Comparison of ENCODE assay signal across 8 mouse cellular contexts in genomic region chr12:91401049-91401352, GRCm38 (mm10). TPM values are rescaled to one million over a fixed set of nuclear protein-coding genes. Genes with fewer than 3 reads are reported as not detected.
DNase-seq lines count a peak whose midpoint lies in the region; ATAC-seq and TF ChIP-seq lines count a peak whose summit lies in the region.

No protein-coding gene starts in this region.

- H3K36me3 ChIP-seq in heart, embryonic 11.5 days (ENCODE audit: control insufficient read depth, insufficient read depth, low read length) = no peaks in the 10 kb centered on the region
- H3K36me3 ChIP-seq in ES-Bruce4 (ENCODE audit: control insufficient read depth, insufficient read depth, low read length, poor library complexity, severe bottlenecking) = no peaks in the 10 kb centered on the region
- H3K36me3 ChIP-seq in hindbrain, embryonic 12.5 days = no peaks in the 10 kb centered on the region
- H3K36me3 ChIP-seq in midbrain, embryonic 10.5 days = no peaks in the 10 kb centered on the region

- WGBS in heart, embryonic 11.5 days (ENCODE audit: insufficient replicate concordance) = 3% methylated on average over 12 of the region's 12 CpGs
- WGBS in hindbrain, embryonic 12.5 days = 6% methylated on average over 12 of the region's 12 CpGs
- 3% methylated on average over 12 of the region's 12 CpGs for WGBS in midbrain, embryonic 10.5 days

- ATAC-seq in heart, embryonic 11.5 days (replicated peaks; ENCODE audit: insufficient number of reproducible peaks, low FRiP score, low TSS enrichment) = peak; percentile 35; the same call in 1 of the 2 replicates
- no peak for ATAC-seq in hindbrain, embryonic 12.5 days (ENCODE audit: low FRiP score)

- H3K4me3 ChIP-seq in heart, embryonic 11.5 days (ENCODE audit: low read depth, low read length) = peak overlapping the region; percentile 52
- peak overlapping the region; percentile 52 for H3K4me3 ChIP-seq in ES-Bruce4 (ENCODE audit: low read depth, low read length)
- peak overlapping the region; percentile 46 for H3K4me3 ChIP-seq in hindbrain, embryonic 12.5 days
- H3K4me3 ChIP-seq in midbrain, embryonic 10.5 days = peak overlapping the region; percentile 65

- no peak for TF ChIP-seq POLR2A in ES-Bruce4 (IDR thresholded peaks at IDR 0.05; ENCODE audit: insufficient read depth, low read length)

- no peaks in the 10 kb centered on the region for H3K9me3 ChIP-seq in heart, embryonic 11.5 days (replicated peaks; ENCODE audit: control insufficient read depth, low read length)
- no peaks in the 10 kb centered on the region for H3K9me3 ChIP-seq in ES-Bruce4 (replicated peaks; ENCODE audit: control insufficient read depth, insufficient read depth, low read length, poor library complexity, severe bottlenecking)
- no peaks in the 10 kb centered on the region for H3K9me3 ChIP-seq in hindbrain, embryonic 12.5 days (replicated peaks)
- H3K9me3 ChIP-seq in midbrain, embryonic 10.5 days (replicated peaks) = no peaks in the 10 kb centered on the region

- no peak overlapping the region for H3K27ac ChIP-seq in heart, embryonic 11.5 days (ENCODE audit: low read depth, low read length)
- no peak overlapping the region for H3K27ac ChIP-seq in ES-Bruce4 (ENCODE audit: insufficient read depth, low read length)
- H3K27ac ChIP-seq in hindbrain, embryonic 12.5 days = no peak overlapping the region
- 0 out of 2 replicates have a peak overlapping the region, but pooled peaks have one; percentile 38 for H3K27ac ChIP-seq in midbrain, embryonic 10.5 days (replicated peaks)

- peak overlapping the region; percentile 93 for H3K4me2 ChIP-seq in heart, embryonic 11.5 days
- peak overlapping the region; percentile 82 for H3K4me2 ChIP-seq in hindbrain, embryonic 12.5 days (replicated peaks)

- DNase-seq in heart, postnatal 36 days = no peak
- no peak for DNase-seq in midbrain, embryonic 10.5 days (ENCODE audit: low spot score)
- no peak for DNase-seq in urinary bladder, adult 18-20 months (ENCODE audit: low spot score in 2 of 2)
- DNase-seq in T-cell, adult 2 months (ENCODE audit: low spot score) = no peak
- no peak for DNase-seq in retina, postnatal 1 day

- no peak for TF ChIP-seq EP300 in ES-Bruce4 (IDR thresholded peaks at IDR 0.05; ENCODE audit: insufficient read depth, low read depth, low read length)

- intact Hi-C loops in heart, postnatal 36 days (cut with DNase I) = no loop called here

- H3K4me1 ChIP-seq in heart, embryonic 11.5 days (ENCODE audit: control insufficient read depth, insufficient read depth, low read length) = no peaks in the 10 kb centered on the region
- no peaks in the 10 kb centered on the region for H3K4me1 ChIP-seq in ES-Bruce4 (ENCODE audit: control insufficient read depth, insufficient read depth, low read length)
- peaks cover 6% of the 10 kb centered on the region for H3K4me1 ChIP-seq in hindbrain, embryonic 12.5 days
- peaks cover 9% of the 10 kb centered on the region for H3K4me1 ChIP-seq in midbrain, embryonic 10.5 days

- no peak for TF ChIP-seq CTCF in ES-Bruce4 (IDR thresholded peaks at IDR 0.05; ENCODE audit: low read depth, low read length)

- no peak overlapping the region for H3K9ac ChIP-seq in heart, embryonic 11.5 days (ENCODE audit: low read depth, low read length)
- peak overlapping the region; percentile 3 for H3K9ac ChIP-seq in ES-Bruce4 (ENCODE audit: low read depth, poor library complexity, severe bottlenecking)
- peak overlapping the region; percentile 55 for H3K9ac ChIP-seq in hindbrain, embryonic 12.5 days

- H3K27me3 ChIP-seq in heart, embryonic 11.5 days (ENCODE audit: control insufficient read depth, insufficient read depth, low read length) = peaks cover 21% of the 10 kb centered on the region
- no peaks in the 10 kb centered on the region; the same call in 1 of the 2 replicates for H3K27me3 ChIP-seq in ES-Bruce4 (ENCODE audit: control insufficient read depth, insufficient read depth, low read length, poor library complexity, severe bottlenecking)
- H3K27me3 ChIP-seq in hindbrain, embryonic 12.5 days = peaks cover 31% of the 10 kb centered on the region
- peaks cover 32% of the 10 kb centered on the region for H3K27me3 ChIP-seq in midbrain, embryonic 10.5 days (ENCODE audit: low read depth, poor library complexity, severe bottlenecking)

RNA-seq across cellular contexts. Expression of gene Tshr, which starts 16.6 kb away (rescaled TPM):
- polyA plus RNA-seq in heart, embryonic 11.5 days (2014; fragmentation: Nextera tagmentation; extraction: Ambion mirVana) = 0.15 and 0.43 TPM in 2 replicates
- total RNA-seq in heart, postnatal 36 days (2021) = under 1 TPM in 1 of 2 experiments, not detected in 1; 0.33 TPM
- 0.33 TPM in 1 of 2 replicates, not detected in the other for polyA plus RNA-seq in ES-Bruce4 (2011; ENCODE audit: insufficient read depth, insufficient read length, low read depth, missing spikeins)
- polyA plus RNA-seq in hindbrain, embryonic 12.5 days (2016; fragmentation: Nextera tagmentation; extraction: Ambion mirVana) = 0.25 and 0.39 TPM in 2 replicates
- polyA plus RNA-seq in midbrain, embryonic 10.5 days (2016; fragmentation: Nextera tagmentation; extraction: Ambion mirVana) = 0.05 and 0.21 TPM in 2 replicates

RNA-seq across cellular contexts. Expression of gene Cep128, which starts 16.8 kb away (rescaled TPM):
- polyA plus RNA-seq in heart, embryonic 11.5 days (2014; fragmentation: Nextera tagmentation; extraction: Ambion mirVana) = 6.1 and 7.4 TPM in 2 replicates
- total RNA-seq in heart, postnatal 36 days (2021) = 10 to 100 TPM; 10.3 to 10.9 TPM
- 15.6 and 18.3 TPM in 2 replicates for polyA plus RNA-seq in ES-Bruce4 (2011; ENCODE audit: insufficient read depth, insufficient read length, low read depth, missing spikeins)
- 8.1 and 8.7 TPM in 2 replicates for polyA plus RNA-seq in hindbrain, embryonic 12.5 days (2016; fragmentation: Nextera tagmentation; extraction: Ambion mirVana)
- polyA plus RNA-seq in midbrain, embryonic 10.5 days (2016; fragmentation: Nextera tagmentation; extraction: Ambion mirVana) = 8.6 and 9.7 TPM in 2 replicates
